Mouse (Mus musculus): ENCODE results near the gene Minpp1. TPM values are rescaled to one million over a fixed set of nuclear protein-coding genes. Genes with fewer than 3 reads are reported as not detected.

Minpp1 gene
- polyA plus RNA-seq, 1 experiment from 2014 or later = 37.0 TPM

DNA sequence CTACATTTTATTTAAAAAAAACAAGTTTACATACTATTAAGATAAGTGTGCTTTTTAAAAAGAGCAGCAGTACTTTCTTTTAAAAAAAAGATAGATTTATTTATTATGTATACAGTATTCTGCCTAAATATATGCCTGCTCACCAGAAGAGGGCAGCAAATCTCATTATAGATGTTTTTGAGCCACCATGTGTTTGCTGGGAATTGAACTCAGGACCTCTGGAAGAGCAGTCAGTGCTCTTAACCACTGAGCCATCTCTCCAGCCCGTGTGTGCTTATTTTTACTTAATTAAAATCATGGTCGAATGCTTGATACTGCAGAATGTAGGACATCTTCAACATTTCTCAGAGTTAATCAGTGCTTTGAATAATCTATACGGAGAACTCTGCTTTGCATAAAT lies 35.9 kb downstream of the Minpp1 start:
- DNase-seq (ENCODE audit: low spot score) = no peak
- no peaks in the 10 kb centered on the region for H3K36me3 ChIP-seq (ENCODE audit: insufficient read depth, low read length)
- 85% methylated on average over 3 of the region's 3 CpGs for WGBS
- H3K4me1 ChIP-seq (ENCODE audit: insufficient read depth, low read depth, low read length) = no peaks in the 10 kb centered on the region
- H3K4me3 ChIP-seq (ENCODE audit: low read depth, low read length) = no peak overlapping the region
- no peaks in the 10 kb centered on the region for H3K27me3 ChIP-seq (replicated peaks; ENCODE audit: insufficient read depth, low read length)
- ATAC-seq = no peak
- no peak overlapping the region for H3K27ac ChIP-seq (ENCODE audit: low read length)
- H3K4me2 ChIP-seq (replicated peaks; ENCODE audit: low read depth, low read length) = no peak overlapping the region
- TF ChIP-seq CTCF (IDR thresholded peaks at IDR 0.05) (peak; percentile 20; the same call in 1 of the 2 replicates), EP300 (IDR thresholded peaks at IDR 0.05) (no peak)
- H3K9me3 ChIP-seq (ENCODE audit: low read length) = no peaks in the 10 kb centered on the region; the same call in 1 of the 2 replicates
- H3K9ac ChIP-seq (replicated peaks; ENCODE audit: low read depth) = no peak overlapping the region

DNA sequence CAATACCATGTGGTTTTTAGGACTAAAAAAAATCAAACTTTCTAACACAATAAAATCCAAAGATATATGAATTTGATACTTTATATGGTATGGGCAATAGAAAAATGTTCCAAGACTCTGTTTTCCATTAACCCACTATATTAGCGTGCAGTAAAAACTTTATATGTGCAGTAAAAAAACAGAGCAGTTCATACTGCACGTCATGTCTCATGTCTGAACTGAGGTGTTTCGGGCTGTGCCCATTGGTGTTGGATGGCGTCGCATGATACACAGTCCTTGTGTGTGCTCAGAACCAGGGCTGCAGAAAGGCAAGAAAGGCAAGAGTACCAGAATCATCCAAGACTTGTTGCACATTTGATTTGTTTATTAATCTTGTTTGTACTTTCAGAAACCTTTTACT lies 36.7 kb downstream of the Minpp1 start:
- WGBS = 97% methylated on average over 5 of the region's 5 CpGs
- no peaks in the 10 kb centered on the region for H3K4me1 ChIP-seq (ENCODE audit: insufficient read depth, low read depth, low read length)
- no peak for DNase-seq (ENCODE audit: low spot score)
- no peak overlapping the region for H3K4me3 ChIP-seq (ENCODE audit: low read depth, low read length)
- H3K4me2 ChIP-seq (replicated peaks; ENCODE audit: low read depth, low read length) = no peak overlapping the region
- ATAC-seq = no peak
- no peaks in the 10 kb centered on the region; the same call in 1 of the 2 replicates for H3K9me3 ChIP-seq (ENCODE audit: low read length)
- no peaks in the 10 kb centered on the region for H3K27me3 ChIP-seq (replicated peaks; ENCODE audit: insufficient read depth, low read length)
- no peak overlapping the region for H3K9ac ChIP-seq (replicated peaks; ENCODE audit: low read depth)
- H3K36me3 ChIP-seq (ENCODE audit: insufficient read depth, low read length) = no peaks in the 10 kb centered on the region
- no peak for TF ChIP-seq EP300 (IDR thresholded peaks at IDR 0.05)
- H3K27ac ChIP-seq (ENCODE audit: low read length) = no peak overlapping the region

DNA sequence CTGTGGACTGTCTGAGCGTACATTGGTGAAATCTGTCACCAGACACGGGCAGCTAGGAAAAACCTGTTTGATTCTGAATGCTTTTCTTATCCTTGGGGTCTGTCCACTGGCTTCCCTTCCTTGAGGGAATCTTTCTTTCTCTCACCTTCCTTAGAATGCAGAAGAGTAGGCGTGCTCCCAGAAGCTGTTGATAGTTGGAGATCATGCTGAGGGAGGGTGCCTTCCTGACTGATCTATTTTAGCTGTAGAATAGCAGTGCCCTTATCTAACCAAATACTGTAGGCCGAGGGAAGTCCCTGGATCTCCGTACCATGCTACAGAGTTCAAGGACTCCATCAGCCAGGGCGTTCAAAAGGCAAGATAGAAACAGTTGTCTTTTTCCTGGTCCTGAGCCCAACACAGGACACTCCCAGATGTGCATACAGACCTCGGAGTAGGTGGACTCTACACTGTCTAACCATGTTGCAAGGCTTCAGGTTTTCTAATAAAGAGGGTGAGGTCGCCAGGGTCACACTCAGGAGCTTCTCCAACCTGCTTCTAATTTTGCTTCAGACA lies 37.3 kb downstream of the Minpp1 start:
- Histone ChIP-seq H3K4me3 (ENCODE audit: low read depth, low read length) (no peak overlapping the region), H3K9me3 (ENCODE audit: low read length) (no peaks in the 10 kb centered on the region; the same call in 1 of the 2 replicates), H3K27ac (ENCODE audit: low read length) (no peak overlapping the region), H3K4me2 (replicated peaks; ENCODE audit: low read depth, low read length) (no peak overlapping the region), H3K9ac (replicated peaks; ENCODE audit: low read depth) (no peak overlapping the region), H3K4me1 (ENCODE audit: insufficient read depth, low read depth, low read length) (no peaks in the 10 kb centered on the region), H3K36me3 (ENCODE audit: insufficient read depth, low read length) (no peaks in the 10 kb centered on the region), H3K27me3 (replicated peaks; ENCODE audit: insufficient read depth, low read length) (no peaks in the 10 kb centered on the region)
- DNase-seq (ENCODE audit: low spot score) = no peak
- ATAC-seq = no peak
- WGBS = 78% methylated on average over 8 of the region's 8 CpGs
- no peak for TF ChIP-seq CTCF (IDR thresholded peaks at IDR 0.05)
- TF ChIP-seq EP300 (IDR thresholded peaks at IDR 0.05) = no peak

DNA sequence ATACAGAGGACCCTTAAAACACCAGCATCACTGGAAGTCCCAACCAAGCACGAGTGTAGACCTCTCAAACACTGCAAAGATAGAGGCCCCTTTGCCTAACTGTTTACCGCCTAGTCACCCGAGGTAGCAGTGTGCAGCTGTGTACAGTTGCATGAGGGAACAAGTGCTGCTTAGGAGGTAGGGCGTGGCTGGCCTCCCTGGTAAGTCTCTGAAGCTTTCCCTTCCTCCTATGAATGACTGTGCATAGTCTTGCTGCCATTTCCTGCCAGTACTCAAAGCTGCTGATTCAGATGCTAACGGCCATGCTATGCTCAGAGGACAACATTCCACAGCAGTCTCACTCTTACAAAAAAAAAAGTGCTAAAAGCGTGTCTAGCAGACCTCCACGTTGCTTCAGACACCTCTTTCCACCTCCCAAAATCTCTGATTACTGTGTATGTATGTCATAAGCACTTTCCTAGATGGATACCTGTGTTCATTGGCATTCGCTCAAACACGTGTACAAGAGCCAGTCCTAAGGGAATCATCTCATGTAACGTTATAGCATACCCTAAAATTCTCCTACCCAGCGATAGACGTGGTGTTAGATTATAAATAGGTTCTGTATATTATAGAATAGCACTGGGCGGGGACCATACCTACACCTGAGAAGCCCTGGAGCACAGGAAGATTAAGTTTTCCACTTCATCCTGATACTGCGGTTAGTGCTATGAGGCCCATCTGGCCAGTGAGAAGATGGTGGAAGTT lies 38.4 kb downstream of the Minpp1 start:
- peak; percentile 64 for DNase-seq (ENCODE audit: low spot score)
- Histone ChIP-seq H3K27ac (ENCODE audit: low read length) (no peak overlapping the region), H3K36me3 (ENCODE audit: insufficient read depth, low read length) (no peaks in the 10 kb centered on the region), H3K4me3 (ENCODE audit: low read depth, low read length) (no peak overlapping the region), H3K9ac (replicated peaks; ENCODE audit: low read depth) (no peak overlapping the region), H3K4me2 (replicated peaks; ENCODE audit: low read depth, low read length) (no peak overlapping the region), H3K4me1 (ENCODE audit: insufficient read depth, low read depth, low read length) (no peaks in the 10 kb centered on the region), H3K9me3 (ENCODE audit: low read length) (no peaks in the 10 kb centered on the region; the same call in 1 of the 2 replicates), H3K27me3 (replicated peaks; ENCODE audit: insufficient read depth, low read length) (no peaks in the 10 kb centered on the region)
- TF ChIP-seq CTCF (IDR thresholded peaks at IDR 0.05) = no peak
- TF ChIP-seq EP300 (IDR thresholded peaks at IDR 0.05) = no peak
- 72% methylated on average over 14 of the region's 14 CpGs for WGBS
- ATAC-seq = peak; percentile 50

DNA sequence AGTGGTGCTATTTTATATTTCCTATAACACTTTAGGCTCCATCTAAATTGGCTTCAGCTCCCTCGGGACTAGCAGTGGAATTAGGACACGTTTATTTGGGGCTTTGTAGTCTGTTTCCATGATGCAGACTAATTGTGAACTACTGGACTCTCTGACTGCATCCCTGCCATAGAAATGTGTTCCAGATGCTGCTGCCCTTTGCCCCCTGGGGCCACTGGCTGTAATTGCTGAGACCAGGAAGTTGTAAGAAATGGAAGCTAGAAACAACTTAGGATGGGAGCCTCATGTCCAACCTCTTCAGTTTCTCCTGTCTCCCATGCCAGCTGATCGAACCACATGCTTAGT lies 38.9 kb downstream of the Minpp1 start:
- WGBS = 74% methylated on average over 3 of the region's 3 CpGs
- H3K4me3 ChIP-seq (ENCODE audit: low read depth, low read length) = no peak overlapping the region
- DNase-seq (ENCODE audit: low spot score) (no peak), ATAC-seq (no peak)
- TF ChIP-seq EP300 (IDR thresholded peaks at IDR 0.05) (no peak), CTCF (IDR thresholded peaks at IDR 0.05) (no peak)
- no peaks in the 10 kb centered on the region for H3K36me3 ChIP-seq (ENCODE audit: insufficient read depth, low read length)
- no peak overlapping the region for H3K4me2 ChIP-seq (replicated peaks; ENCODE audit: low read depth, low read length)
- no peak overlapping the region for H3K27ac ChIP-seq (ENCODE audit: low read length)
- no peaks in the 10 kb centered on the region; the same call in 1 of the 2 replicates for H3K9me3 ChIP-seq (ENCODE audit: low read length)
- H3K9ac ChIP-seq (replicated peaks; ENCODE audit: low read depth) = no peak overlapping the region
- no peaks in the 10 kb centered on the region for H3K27me3 ChIP-seq (replicated peaks; ENCODE audit: insufficient read depth, low read length)
- H3K4me1 ChIP-seq (ENCODE audit: insufficient read depth, low read depth, low read length) = no peaks in the 10 kb centered on the region

DNA sequence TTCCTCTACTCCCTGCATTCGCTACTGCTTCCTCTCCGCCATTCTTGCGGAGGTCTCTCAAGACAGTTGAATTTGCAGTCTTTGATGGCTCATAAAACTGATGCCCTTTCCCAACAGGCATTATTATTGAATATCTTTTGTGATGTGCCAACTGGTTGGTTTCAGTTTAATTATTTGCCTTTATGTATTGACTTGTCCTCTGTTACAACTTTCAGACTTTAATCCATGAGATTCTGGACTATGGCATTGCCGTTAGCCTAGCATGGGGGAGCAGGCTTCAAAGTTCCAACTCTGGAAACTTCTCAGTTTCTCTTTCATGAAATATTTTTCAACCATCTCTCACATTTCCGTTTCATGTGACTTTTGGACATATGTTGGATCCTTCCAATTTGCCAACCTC lies 41.6 kb downstream of the Minpp1 start:
- no peak for TF ChIP-seq CTCF (IDR thresholded peaks at IDR 0.05)
- TF ChIP-seq EP300 (IDR thresholded peaks at IDR 0.05) = no peak
- Histone ChIP-seq H3K9ac (replicated peaks; ENCODE audit: low read depth) (no peak overlapping the region), H3K4me1 (ENCODE audit: insufficient read depth, low read depth, low read length) (no peaks in the 10 kb centered on the region), H3K4me3 (ENCODE audit: low read depth, low read length) (no peak overlapping the region), H3K36me3 (ENCODE audit: insufficient read depth, low read length) (no peaks in the 10 kb centered on the region), H3K27me3 (replicated peaks; ENCODE audit: insufficient read depth, low read length) (no peaks in the 10 kb centered on the region), H3K4me2 (replicated peaks; ENCODE audit: low read depth, low read length) (no peak overlapping the region), H3K27ac (ENCODE audit: low read length) (no peak overlapping the region), H3K9me3 (ENCODE audit: low read length) (no peaks in the 10 kb centered on the region)
- 97% methylated on average over 5 of the region's 5 CpGs for WGBS
- ATAC-seq (no peak), DNase-seq (ENCODE audit: low spot score) (no peak)
